Mouse (Mus musculus): ENCODE measurements around the gene Lmo4. TPM values are rescaled to one million over a fixed set of nuclear protein-coding genes. Genes with fewer than 3 reads are reported as not detected.

Gene Lmo4
- total RNA-seq, 1 experiment from 2014 or later: 47.0 TPM

- ATAC-seq (replicated peaks in 1 of 2; ENCODE audit: insufficient read depth in 1 of 2, low FRiP score in 2 of 2, low TSS enrichment in 1 of 2, low read depth in 1 of 2, poor library complexity in 2 of 2, severe bottlenecking in 2 of 2): no peak
These were observed 38.4 kb downstream of the Lmo4 start for GRCm38 (mm10) chr3:144166439-144167155.

GRCm38 (mm10) chr3:144165439-144165838, 39.6 kb downstream of the Lmo4 start:
- ATAC-seq (replicated peaks in 1 of 2; ENCODE audit: insufficient read depth in 1 of 2, low FRiP score in 2 of 2, low TSS enrichment in 1 of 2, low read depth in 1 of 2, poor library complexity in 2 of 2, severe bottlenecking in 2 of 2): no peak

GRCm38 (mm10) chr3:144164665-144165385, 40.2 kb downstream of the Lmo4 start:
- no peak for ATAC-seq (replicated peaks in 1 of 2; ENCODE audit: insufficient read depth in 1 of 2, low FRiP score in 2 of 2, low TSS enrichment in 1 of 2, low read depth in 1 of 2, poor library complexity in 2 of 2, severe bottlenecking in 2 of 2)

GRCm38 (mm10) chr3:144163718-144164117, 41.3 kb downstream of the Lmo4 start:
- ATAC-seq (replicated peaks in 1 of 2; ENCODE audit: insufficient read depth in 1 of 2, low FRiP score in 2 of 2, low TSS enrichment in 1 of 2, low read depth in 1 of 2, poor library complexity in 2 of 2, severe bottlenecking in 2 of 2): no peak

- ATAC-seq (replicated peaks in 1 of 2; ENCODE audit: insufficient read depth in 1 of 2, low FRiP score in 2 of 2, low TSS enrichment in 1 of 2, low read depth in 1 of 2, poor library complexity in 2 of 2, severe bottlenecking in 2 of 2): no peak
These were observed 42.9 kb downstream of the Lmo4 start for GRCm38 (mm10) chr3:144162156-144162555.

GRCm38 (mm10) chr3:144161261-144161660, 43.8 kb downstream of the Lmo4 start:
- no peak for ATAC-seq (replicated peaks in 1 of 2; ENCODE audit: insufficient read depth in 1 of 2, low FRiP score in 2 of 2, low TSS enrichment in 1 of 2, low read depth in 1 of 2, poor library complexity in 2 of 2, severe bottlenecking in 2 of 2)

- ATAC-seq (replicated peaks in 1 of 2; ENCODE audit: insufficient read depth in 1 of 2, low FRiP score in 2 of 2, low TSS enrichment in 1 of 2, low read depth in 1 of 2, poor library complexity in 2 of 2, severe bottlenecking in 2 of 2): no peak
These were observed 49.3 kb downstream of the Lmo4 start for GRCm38 (mm10) chr3:144155746-144156145.

- ATAC-seq (replicated peaks in 1 of 2; ENCODE audit: insufficient read depth in 1 of 2, low FRiP score in 2 of 2, low TSS enrichment in 1 of 2, low read depth in 1 of 2, poor library complexity in 2 of 2, severe bottlenecking in 2 of 2): no peak
These were observed 51.6 kb downstream of the Lmo4 start for GRCm38 (mm10) chr3:144153395-144153794.

GRCm38 (mm10) chr3:144151001-144151400, 54.0 kb downstream of the Lmo4 start:
- ATAC-seq (replicated peaks in 1 of 2; ENCODE audit: insufficient read depth in 1 of 2, low FRiP score in 2 of 2, low TSS enrichment in 1 of 2, low read depth in 1 of 2, poor library complexity in 2 of 2, severe bottlenecking in 2 of 2): no peak

- ATAC-seq (replicated peaks in 1 of 2; ENCODE audit: insufficient read depth in 1 of 2, low FRiP score in 2 of 2, low TSS enrichment in 1 of 2, low read depth in 1 of 2, poor library complexity in 2 of 2, severe bottlenecking in 2 of 2): no peak
These were observed 56.8 kb downstream of the Lmo4 start for GRCm38 (mm10) chr3:144148234-144148633.

- no peak for ATAC-seq (replicated peaks in 1 of 2; ENCODE audit: insufficient read depth in 1 of 2, low FRiP score in 2 of 2, low TSS enrichment in 1 of 2, low read depth in 1 of 2, poor library complexity in 2 of 2, severe bottlenecking in 2 of 2)
These were observed 57.8 kb downstream of the Lmo4 start for GRCm38 (mm10) chr3:144147244-144147643.

GRCm38 (mm10) chr3:144144066-144144465, 61.0 kb downstream of the Lmo4 start:
- ATAC-seq (replicated peaks in 1 of 2; ENCODE audit: insufficient read depth in 1 of 2, low FRiP score in 2 of 2, low TSS enrichment in 1 of 2, low read depth in 1 of 2, poor library complexity in 2 of 2, severe bottlenecking in 2 of 2): no peak

GRCm38 (mm10) chr3:144142939-144143338, 62.1 kb downstream of the Lmo4 start:
- no peak for ATAC-seq (replicated peaks in 1 of 2; ENCODE audit: insufficient read depth in 1 of 2, low FRiP score in 2 of 2, low TSS enrichment in 1 of 2, low read depth in 1 of 2, poor library complexity in 2 of 2, severe bottlenecking in 2 of 2)

GRCm38 (mm10) chr3:144141786-144142185, 63.2 kb downstream of the Lmo4 start:
- no peak for ATAC-seq (replicated peaks in 1 of 2; ENCODE audit: insufficient read depth in 1 of 2, low FRiP score in 2 of 2, low TSS enrichment in 1 of 2, low read depth in 1 of 2, poor library complexity in 2 of 2, severe bottlenecking in 2 of 2)

- no peak for ATAC-seq (replicated peaks in 1 of 2; ENCODE audit: insufficient read depth in 1 of 2, low FRiP score in 2 of 2, low TSS enrichment in 1 of 2, low read depth in 1 of 2, poor library complexity in 2 of 2, severe bottlenecking in 2 of 2)
These were observed 64.2 kb downstream of the Lmo4 start for GRCm38 (mm10) chr3:144140816-144141215.

- ATAC-seq (replicated peaks in 1 of 2; ENCODE audit: insufficient read depth in 1 of 2, low FRiP score in 2 of 2, low TSS enrichment in 1 of 2, low read depth in 1 of 2, poor library complexity in 2 of 2, severe bottlenecking in 2 of 2): no peak
These were observed 66.4 kb downstream of the Lmo4 start for GRCm38 (mm10) chr3:144138659-144139058.

Data from hematopoietic stem cell, adult 5-6 weeks (primary cell).